Mouse (Mus musculus) myocyte (in vitro differentiated cells): ENCODE results near the gene Patz1. TPM values are rescaled to one million over a fixed set of nuclear protein-coding genes. Genes with fewer than 3 reads are reported as not detected.

Experiments
- H3K27me3 ChIP-seq: one replicate; pipeline ENCODE4 v1.6.1; 2011; ENCODE audit not compliant: control insufficient read depth, insufficient read depth, insufficient read length
- H3K36me3 ChIP-seq: one replicate; pipeline ENCODE4 v1.6.1; 2011; ENCODE audit not compliant: control insufficient read depth, insufficient read depth
- H3K4me2 ChIP-seq: one replicate; pipeline ENCODE4 v1.6.1; 2011; ENCODE audit warnings: low read depth, control low read depth
- H3K4me3 ChIP-seq: one replicate; pipeline ENCODE4 v1.5.1; 2011; ENCODE audit warnings: mild to moderate bottlenecking, control low read depth, moderate library complexity
- H3K79me2 ChIP-seq: one replicate; pipeline ENCODE4 v1.6.1; 2011; ENCODE audit not compliant: control insufficient read depth, insufficient read depth
- H3ac ChIP-seq: one replicate; pipeline ENCODE4 v1.6.1; 2011; ENCODE audit not compliant: control insufficient read depth, insufficient read length
- CEBPB ChIP-seq: IDR thresholded peaks from 2 replicates; pipeline ENCODE4 v1.6.1; 2011; ENCODE audit warnings: mild to moderate bottlenecking, moderate library complexity; ENCODE audit not compliant: poor library complexity, insufficient read depth, severe bottlenecking
- E2F4 ChIP-seq: IDR thresholded peaks from one replicate; pipeline ENCODE4 v1.6.1; 2011; ENCODE audit warnings: mild to moderate bottlenecking, control low read depth, moderate library complexity; ENCODE audit not compliant: insufficient read depth
- MAX ChIP-seq: IDR thresholded peaks from one replicate; pipeline ENCODE4 v1.6.1; 2011; ENCODE audit warnings: low read depth, mild to moderate bottlenecking, control low read depth
- MYOD1 ChIP-seq, 3 experiments: IDR thresholded peaks; one replicate each; pipeline ENCODE4 v1.6.1; 2011; ENCODE audit warnings: control low read depth in 2 of 3, low read depth in 2 of 3, mild to moderate bottlenecking in 2 of 3, moderate library complexity in 1 of 3; ENCODE audit not compliant: insufficient read length in 2 of 3, control insufficient read depth in 1 of 3
- MYOG ChIP-seq, 3 experiments: IDR thresholded peaks; one replicate each; pipeline ENCODE4 v1.6.1; 2011; ENCODE audit warnings: control low read depth in 2 of 3, low read depth in 2 of 3, mild to moderate bottlenecking in 2 of 3; ENCODE audit not compliant: insufficient read length in 2 of 3, control insufficient read depth in 1 of 3, insufficient read depth in 1 of 3
- POLR2A ChIP-seq: IDR thresholded peaks from one replicate; pipeline ENCODE4 v1.6.1; 2011; ENCODE audit warnings: low read depth, mild to moderate bottlenecking, control low read depth, moderate library complexity; ENCODE audit not compliant: insufficient read length
- POLR2AphosphoS2 ChIP-seq: IDR thresholded peaks from one replicate; pipeline ENCODE4 v1.6.1; 2011; ENCODE audit warnings: low read depth, control low read depth; ENCODE audit not compliant: insufficient read length
- REST ChIP-seq: IDR thresholded peaks from one replicate; pipeline ENCODE4 v1.6.1; 2011; ENCODE audit warnings: mild to moderate bottlenecking, control low read depth, moderate library complexity; ENCODE audit not compliant: insufficient read depth, insufficient read length
- SRF ChIP-seq: IDR thresholded peaks from one replicate; pipeline ENCODE4 v1.6.1; 2011; ENCODE audit warnings: low read depth; ENCODE audit not compliant: control insufficient read depth, insufficient read length
- TCF12 ChIP-seq: IDR thresholded peaks from one replicate; pipeline ENCODE4 v1.6.1; 2011; ENCODE audit warnings: mild to moderate bottlenecking, control low read depth; ENCODE audit not compliant: poor library complexity, insufficient read depth, severe bottlenecking
- TCF3 ChIP-seq: IDR thresholded peaks from one replicate; pipeline ENCODE4 v1.6.1; 2011; ENCODE audit warnings: low read depth, control low read depth; ENCODE audit not compliant: insufficient read length
- USF1 ChIP-seq: IDR thresholded peaks from one replicate; pipeline ENCODE4 v1.6.1; 2011; ENCODE audit warnings: low read depth, mild to moderate bottlenecking, control low read depth, moderate library complexity
- polyA plus RNA-seq: library from polyadenylated mRNA; unstranded; fragments of >200 nt; fragmentation: generic; extraction: Trizol; gene quantifications from one replicate; pipeline ENCODE4 v1.2.1, GENCODE M21; 2012; ENCODE audit warnings: missing spikeins

Gene Patz1
- polyA plus RNA-seq, 1 experiment = 14.5 TPM

DNA sequence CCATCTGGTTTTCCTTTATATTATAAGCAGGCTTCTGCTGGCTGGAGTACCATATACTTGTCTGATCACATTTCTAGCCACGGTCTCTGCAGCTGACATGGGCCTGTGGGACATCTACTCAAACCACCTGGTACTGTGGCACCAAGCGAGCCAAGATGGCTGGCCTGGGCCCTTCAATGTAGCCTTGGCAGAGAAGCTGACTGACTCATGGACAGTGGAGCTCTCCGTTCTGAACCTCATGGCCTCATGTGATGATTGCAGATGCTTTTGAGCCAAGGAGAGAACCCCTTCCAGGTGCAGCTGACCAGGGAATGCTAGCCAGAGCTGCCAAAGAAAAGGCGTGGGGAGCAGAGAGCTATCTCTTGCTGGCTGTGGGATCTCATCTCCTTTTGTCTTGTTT lies 17.1 kb downstream of the Patz1 start:
- Histone ChIP-seq H3K4me2 (no peak overlapping the region), H3K79me2 (no peaks in the 10 kb centered on the region), H3K36me3 (peaks cover 28% of the 10 kb centered on the region), H3K4me3 (no peak overlapping the region), H3K27me3 (no peaks in the 10 kb centered on the region), H3ac (no peak overlapping the region)
- no peak for TF ChIP-seq TCF3
- no peak for TF ChIP-seq MYOD1 (IDR thresholded peaks at IDR 0.05; ENCODE audit: control insufficient read depth in 1 of 3, insufficient read length in 2 of 3, low read depth in 2 of 3)
- TF ChIP-seq MYOG (IDR thresholded peaks at IDR 0.05; ENCODE audit: control insufficient read depth in 1 of 3, insufficient read depth in 1 of 3, insufficient read length in 2 of 3, low read depth in 2 of 3) = no peak
- TF ChIP-seq REST = no peak
- no peak for TF ChIP-seq E2F4
- no peak for TF ChIP-seq CEBPB
- TF ChIP-seq MAX = no peak
- no peak for TF ChIP-seq TCF12
- no peak for TF ChIP-seq SRF
- TF ChIP-seq POLR2AphosphoS2 = no peak

DNA sequence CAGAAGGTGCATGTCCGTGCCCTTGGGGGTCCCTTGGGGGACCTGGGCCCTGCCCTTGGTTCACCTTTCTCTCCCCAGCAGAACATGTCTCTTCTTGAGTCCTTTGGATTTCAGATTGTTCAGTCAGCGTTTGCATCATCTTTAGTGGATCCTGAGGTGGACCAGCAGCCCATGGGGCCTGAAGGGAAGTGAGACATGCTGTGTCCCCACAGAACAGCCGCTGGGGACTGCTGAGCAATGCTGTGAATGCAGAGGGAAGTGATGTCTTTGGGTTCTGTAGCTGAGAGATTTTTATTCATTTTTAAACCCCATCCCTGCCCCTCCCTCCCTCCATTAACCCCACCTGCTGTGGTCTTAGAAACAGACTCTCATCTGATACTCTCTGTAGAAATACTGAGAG lies 19.2 kb downstream of the Patz1 start:
- Histone ChIP-seq H3K36me3 (peaks cover 13% of the 10 kb centered on the region), H3K27me3 (no peaks in the 10 kb centered on the region), H3ac (no peak overlapping the region), H3K79me2 (no peaks in the 10 kb centered on the region), H3K4me2 (no peak overlapping the region), H3K4me3 (no peak overlapping the region)
- TF ChIP-seq SRF (no peak), USF1 (no peak), TCF3 (no peak), REST (no peak), E2F4 (no peak), TCF12 (no peak), MYOD1 (IDR thresholded peaks at IDR 0.05; ENCODE audit: control insufficient read depth in 1 of 3, insufficient read length in 2 of 3, low read depth in 2 of 3) (no peak), POLR2AphosphoS2 (no peak), CEBPB (no peak), POLR2A (no peak), MAX (no peak)

DNA sequence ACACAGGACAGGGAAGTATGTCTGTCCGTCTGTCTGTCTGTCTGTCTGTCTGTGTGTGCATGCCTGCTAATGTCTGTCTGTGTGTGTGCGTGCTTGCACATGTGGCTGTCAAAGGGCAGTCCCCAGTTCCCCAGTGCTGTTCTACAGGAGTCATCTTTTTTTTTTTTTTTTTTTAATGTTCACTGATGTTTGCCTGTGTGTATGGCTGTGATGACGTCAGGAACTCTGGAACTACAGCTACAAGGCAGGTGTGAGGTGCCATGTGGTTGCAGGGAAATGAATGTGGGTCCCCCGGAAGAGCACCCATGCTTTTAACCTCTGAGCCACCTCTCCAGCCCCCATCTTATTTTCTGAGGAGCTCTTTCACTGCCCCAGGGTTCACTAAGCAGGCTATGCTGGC lies 21.2 kb downstream of the Patz1 start:
- no peaks in the 10 kb centered on the region for H3K79me2 ChIP-seq
- peaks cover 13% of the 10 kb centered on the region for H3K36me3 ChIP-seq
- H3ac ChIP-seq = no peak overlapping the region
- no peak overlapping the region for H3K4me2 ChIP-seq
- TF ChIP-seq TCF3 (no peak), POLR2AphosphoS2 (no peak), MYOD1 (IDR thresholded peaks at IDR 0.05; ENCODE audit: control insufficient read depth in 1 of 3, insufficient read length in 2 of 3, low read depth in 2 of 3) (no peak), MAX (no peak), TCF12 (no peak), SRF (no peak), CEBPB (no peak), REST (no peak), POLR2A (no peak), MYOG (IDR thresholded peaks at IDR 0.05; ENCODE audit: control insufficient read depth in 1 of 3, insufficient read depth in 1 of 3, insufficient read length in 2 of 3, low read depth in 2 of 3) (no peak), E2F4 (no peak), USF1 (no peak)
- H3K27me3 ChIP-seq = no peaks in the 10 kb centered on the region
- no peak overlapping the region for H3K4me3 ChIP-seq

DNA sequence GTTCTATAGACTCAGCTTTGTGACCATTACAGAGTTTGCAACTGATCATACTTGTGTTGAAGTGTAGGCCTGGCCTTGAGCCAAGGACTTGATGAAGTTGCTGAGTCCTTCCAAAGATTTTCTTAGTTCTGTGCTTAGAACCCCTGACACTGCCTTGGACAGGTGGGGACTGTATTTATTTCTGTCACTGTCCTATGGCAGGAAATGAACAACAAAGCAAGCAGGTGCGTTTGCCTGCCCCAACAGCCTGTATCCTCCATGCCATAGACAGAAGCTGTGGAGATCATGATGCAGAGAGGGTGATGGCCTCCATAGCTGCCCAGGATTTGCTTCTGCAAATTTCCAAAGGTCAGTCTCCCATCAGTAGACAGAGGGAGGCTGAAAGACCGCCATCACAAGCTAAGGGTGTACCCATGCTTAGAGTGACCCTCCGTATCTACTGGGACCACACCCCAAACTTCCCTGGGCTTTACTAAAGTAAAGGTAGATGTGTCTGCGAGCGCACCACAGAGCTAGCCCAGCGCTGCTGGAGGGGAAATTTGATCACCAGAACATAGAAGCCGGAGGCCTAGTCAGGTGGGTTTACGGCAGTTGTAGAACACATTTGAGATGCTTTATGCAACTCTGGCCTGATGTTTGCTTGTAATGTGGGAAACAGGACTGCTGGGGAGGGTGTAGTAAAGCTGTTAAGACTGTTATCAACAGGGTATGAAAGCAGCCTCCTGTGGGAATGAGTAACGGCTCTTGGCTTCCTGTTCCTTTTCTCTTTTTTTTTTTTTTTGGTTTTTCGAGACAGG lies 22.3 kb downstream of the Patz1 start:
- TF ChIP-seq TCF3 (no peak), POLR2A (no peak), POLR2AphosphoS2 (no peak), TCF12 (no peak), USF1 (no peak), MYOG (IDR thresholded peaks at IDR 0.05; ENCODE audit: control insufficient read depth in 1 of 3, insufficient read depth in 1 of 3, insufficient read length in 2 of 3, low read depth in 2 of 3) (no peak), MAX (no peak), SRF (no peak), REST (no peak), E2F4 (no peak), CEBPB (no peak), MYOD1 (IDR thresholded peaks at IDR 0.05; ENCODE audit: control insufficient read depth in 1 of 3, insufficient read length in 2 of 3, low read depth in 2 of 3) (no peak)
- no peak overlapping the region for H3K4me2 ChIP-seq
- H3K27me3 ChIP-seq = no peaks in the 10 kb centered on the region
- no peaks in the 10 kb centered on the region for H3K79me2 ChIP-seq
- no peak overlapping the region for H3ac ChIP-seq
- no peak overlapping the region for H3K4me3 ChIP-seq
- peaks cover 9% of the 10 kb centered on the region for H3K36me3 ChIP-seq
